Mouse (Mus musculus) embryonic facial prominence, embryonic 13.5 days (tissue): ENCODE data around the gene 6330409D20Rik. TPM values are rescaled to one million over a fixed set of nuclear protein-coding genes. Genes with fewer than 3 reads are reported as not detected.

ENCODE experiments used
- ATAC-seq: fragments of 200-750 bp; cut with Nextera tagmentation; 2 replicates; pipeline ENCODE4 v1.8.0; 2017; ENCODE audit warnings: low read depth; ENCODE audit not compliant: insufficient number of reproducible peaks, insufficient read depth, low FRiP score, low TSS enrichment
- H3K27ac ChIP-seq: fragments of 300-500 bp; sonication (generic); 2 replicates; pipeline ENCODE4 v1.5.1; 2015; ENCODE audit warnings: moderate library complexity, mild to moderate bottlenecking, inconsistent platforms
- H3K27me3 ChIP-seq: fragments of 300-500 bp; sonication (generic); 2 replicates; pipeline ENCODE4 v1.6.1; 2015; ENCODE audit warnings: mild to moderate bottlenecking, inconsistent platforms
- H3K36me3 ChIP-seq: fragments of 300-500 bp; sonication (generic); 2 replicates; pipeline ENCODE4 v1.6.1; 2015; ENCODE audit warnings: mild to moderate bottlenecking, inconsistent platforms
- H3K4me1 ChIP-seq: fragments of 300-500 bp; sonication (generic); 2 replicates; pipeline ENCODE4 v1.6.1; 2015; ENCODE audit warnings: inconsistent platforms
- H3K4me2 ChIP-seq: fragments of 300-500 bp; sonication (generic); 2 replicates; pipeline ENCODE4 v1.6.1; 2015; ENCODE audit warnings: moderate library complexity, mild to moderate bottlenecking, inconsistent platforms
- H3K4me3 ChIP-seq: fragments of 300-500 bp; sonication (generic); 2 replicates; pipeline ENCODE4 v1.5.1; 2015; ENCODE audit warnings: mild to moderate bottlenecking, inconsistent platforms
- H3K9ac ChIP-seq: fragments of 300-500 bp; sonication (generic); 2 replicates; pipeline ENCODE4 v1.6.1; 2015; ENCODE audit warnings: mild to moderate bottlenecking, inconsistent platforms
- H3K9me3 ChIP-seq: fragments of 300-500 bp; sonication (generic); 2 replicates; pipeline ENCODE4 v1.6.1; 2016; ENCODE audit warnings: inconsistent platforms
- WGBS: fragments of 180-500 bp; shearing (Covaris S2); methylation state at CpG from one replicate; pipeline ENCODE4 v1.1.7; 2015; ENCODE audit warnings: mixed read lengths; 5-methylcytosine and 5-hydroxymethylcytosine counted together
- polyA plus RNA-seq: library from polyadenylated mRNA; unstranded; fragments of >200 nt; fragmentation: Nextera tagmentation; extraction: Ambion mirVana; gene quantifications from 2 replicates; pipeline ENCODE4 v1.2.1, GENCODE M21; 2015

Gene 6330409D20Rik
- polyA plus RNA-seq, 1 experiment from 2014 or later, result 0.34 TPM

DNA sequence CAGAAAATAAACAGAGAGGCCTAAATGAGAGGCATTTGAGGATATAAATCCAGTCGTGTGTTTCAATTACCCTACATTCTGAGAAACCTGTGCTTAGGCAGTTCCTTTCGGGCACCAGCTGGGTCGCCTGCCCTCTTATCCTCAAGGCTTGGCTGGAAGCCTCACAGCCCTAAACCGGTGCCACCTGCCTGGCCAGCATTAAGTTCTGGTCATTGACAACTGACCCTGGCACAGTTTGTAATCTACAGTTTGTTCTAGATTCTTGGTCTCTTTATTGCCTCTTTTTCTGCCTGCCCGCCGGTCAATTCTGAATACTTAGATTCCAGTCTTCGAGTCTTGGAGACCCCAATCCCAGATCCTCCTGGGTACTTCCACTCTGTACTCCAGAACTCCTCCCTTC is 47.5 kb downstream of the 6330409D20Rik start:
- peak overlapping the region; percentile 80 for H3K4me2 ChIP-seq
- peaks cover 8% of the 10 kb centered on the region for H3K36me3 ChIP-seq
- no peaks in the 10 kb centered on the region for H3K9me3 ChIP-seq
- H3K4me3 ChIP-seq, result peak overlapping the region; percentile 80
- ATAC-seq, result no peak
- H3K9ac ChIP-seq, result peak overlapping the region; percentile 94
- WGBS, result 19% methylated on average over 7 of the region's 7 CpGs
- H3K4me1 ChIP-seq, result peaks cover 13% of the 10 kb centered on the region
- peak overlapping the region; percentile 86; the same call in 1 of the 2 replicates for H3K27ac ChIP-seq
- no peaks in the 10 kb centered on the region for H3K27me3 ChIP-seq

DNA sequence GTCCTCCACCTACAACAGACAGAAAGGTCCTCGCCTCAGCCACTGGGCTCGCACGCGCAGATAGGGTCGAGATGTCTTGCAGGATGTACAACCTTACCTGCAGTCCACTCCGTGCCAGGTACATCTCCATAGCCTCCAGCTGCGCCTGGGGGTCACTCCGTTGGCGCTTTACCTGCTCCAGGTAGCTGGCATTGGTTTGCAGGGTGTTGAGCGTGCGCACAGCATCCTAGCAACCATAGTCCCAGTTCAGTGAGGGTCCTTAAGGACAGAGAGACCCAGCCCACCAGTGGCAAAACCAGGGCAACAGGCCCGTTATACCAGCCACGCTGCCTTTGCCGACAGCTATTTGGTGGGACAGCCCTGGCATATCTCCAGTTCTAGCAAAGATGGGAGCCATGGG is 48.3 kb downstream of the 6330409D20Rik start:
- Histone ChIP-seq H3K4me2 (peak overlapping the region; percentile 80), H3K4me1 (peaks cover 13% of the 10 kb centered on the region), H3K27me3 (no peaks in the 10 kb centered on the region), H3K27ac (no peak overlapping the region), H3K9me3 (no peaks in the 10 kb centered on the region), H3K4me3 (0 out of 2 replicates have a peak overlapping the region, but pooled peaks have one; percentile 80), H3K36me3 (peaks cover 15% of the 10 kb centered on the region), H3K9ac (peak overlapping the region; percentile 94; the same call in 1 of the 2 replicates)
- no peak for ATAC-seq
- WGBS, result 96% methylated on average over 14 of the region's 14 CpGs

DNA sequence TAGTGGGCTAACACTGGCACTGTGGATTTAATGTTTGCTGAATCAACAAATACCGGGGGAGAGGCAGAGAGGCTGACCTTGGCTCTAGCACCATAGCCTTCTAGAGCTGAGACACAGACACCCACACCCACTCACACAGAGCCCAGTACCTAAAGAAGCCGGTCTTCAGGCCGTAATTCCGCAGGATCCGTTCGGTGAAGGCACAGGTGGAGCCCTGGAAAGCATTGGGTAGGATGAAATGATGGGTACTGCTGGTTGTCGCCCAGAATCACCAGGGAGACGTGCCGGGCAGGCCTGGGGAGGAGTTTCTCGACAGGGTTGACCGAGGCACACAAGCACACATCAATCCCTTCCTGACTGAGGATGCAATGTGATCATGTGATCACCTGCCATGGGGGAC is 49.8 kb downstream of the 6330409D20Rik start:
- Histone ChIP-seq H3K27ac (no peak overlapping the region), H3K4me1 (peaks cover 13% of the 10 kb centered on the region), H3K36me3 (peaks cover 30% of the 10 kb centered on the region), H3K4me2 (no peak overlapping the region), H3K4me3 (no peak overlapping the region), H3K9me3 (no peaks in the 10 kb centered on the region), H3K27me3 (no peaks in the 10 kb centered on the region), H3K9ac (0 out of 2 replicates have a peak overlapping the region, but pooled peaks have one; percentile 32)
- no peak for ATAC-seq
- WGBS, result 89% methylated on average over 11 of the region's 11 CpGs

- H3K27ac ChIP-seq, result no peak overlapping the region
- no peak overlapping the region for H3K9ac ChIP-seq
- no peak overlapping the region for H3K4me3 ChIP-seq
- H3K27me3 ChIP-seq, result no peaks in the 10 kb centered on the region
- WGBS, result 17% methylated on average over 5 of the region's 5 CpGs
- peaks cover 13% of the 10 kb centered on the region for H3K4me1 ChIP-seq
- peaks cover 46% of the 10 kb centered on the region for H3K36me3 ChIP-seq
- no peaks in the 10 kb centered on the region for H3K9me3 ChIP-seq
- H3K4me2 ChIP-seq, result no peak overlapping the region
- no peak for ATAC-seq
Observed at GRCm38 (mm10) chr2:32689420-32689819, 51.4 kb downstream of the 6330409D20Rik start.

- no peak for ATAC-seq
- 90% methylated on average over 8 of the region's 8 CpGs for WGBS
- Histone ChIP-seq H3K27ac (no peak overlapping the region), H3K27me3 (no peaks in the 10 kb centered on the region), H3K4me3 (no peak overlapping the region), H3K9ac (0 out of 2 replicates have a peak overlapping the region, but pooled peaks have one; percentile 21), H3K4me2 (no peak overlapping the region), H3K36me3 (peaks cover 65% of the 10 kb centered on the region), H3K9me3 (no peaks in the 10 kb centered on the region), H3K4me1 (peaks cover 5% of the 10 kb centered on the region)
Observed at GRCm38 (mm10) chr2:32687562-32687961, 53.3 kb downstream of the 6330409D20Rik start.

DNA sequence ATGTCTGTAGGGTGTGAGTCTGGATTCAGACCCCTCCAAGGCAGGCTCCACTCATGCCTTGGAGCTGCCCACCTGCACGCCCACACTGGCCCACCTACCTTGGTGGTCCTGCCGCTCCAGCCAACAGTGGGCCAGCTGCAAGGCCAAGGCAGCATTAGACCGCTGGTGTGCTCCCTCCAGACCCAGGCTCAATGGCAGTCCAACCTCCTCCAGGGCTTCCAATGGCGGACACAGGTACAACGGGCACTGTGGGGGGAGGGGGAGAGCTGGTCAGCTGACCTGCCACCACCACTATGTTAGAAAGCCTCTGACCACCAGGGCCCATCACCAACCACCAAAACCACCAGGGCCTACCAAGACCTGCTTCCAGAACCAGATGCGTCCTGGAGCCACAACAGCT is 54.2 kb downstream of the 6330409D20Rik start:
- Histone ChIP-seq H3K27ac (no peak overlapping the region), H3K36me3 (peaks cover 74% of the 10 kb centered on the region), H3K9ac (no peak overlapping the region), H3K4me3 (no peak overlapping the region), H3K9me3 (no peaks in the 10 kb centered on the region), H3K4me1 (peaks cover 10% of the 10 kb centered on the region), H3K4me2 (no peak overlapping the region), H3K27me3 (no peaks in the 10 kb centered on the region)
- no peak for ATAC-seq
- 82% methylated on average over 6 of the region's 6 CpGs for WGBS

- Histone ChIP-seq H3K4me1 (peaks cover 13% of the 10 kb centered on the region), H3K27me3 (no peaks in the 10 kb centered on the region), H3K4me2 (no peak overlapping the region), H3K4me3 (no peak overlapping the region), H3K27ac (no peak overlapping the region), H3K9me3 (no peaks in the 10 kb centered on the region), H3K36me3 (peaks cover 73% of the 10 kb centered on the region), H3K9ac (no peak overlapping the region)
- 92% methylated on average over 3 of the region's 3 CpGs for WGBS
- ATAC-seq, result no peak
Observed at GRCm38 (mm10) chr2:32685807-32686206, 55.0 kb downstream of the 6330409D20Rik start.

- H3K36me3 ChIP-seq, result peaks cover 73% of the 10 kb centered on the region
- no peak for ATAC-seq
- 89% methylated on average over 15 of the region's 15 CpGs for WGBS
- no peak overlapping the region for H3K27ac ChIP-seq
- H3K4me2 ChIP-seq, result no peak overlapping the region
- no peaks in the 10 kb centered on the region for H3K9me3 ChIP-seq
- no peaks in the 10 kb centered on the region for H3K27me3 ChIP-seq
- H3K4me1 ChIP-seq, result peaks cover 23% of the 10 kb centered on the region
- H3K9ac ChIP-seq, result no peak overlapping the region
- H3K4me3 ChIP-seq, result no peak overlapping the region
Observed at GRCm38 (mm10) chr2:32684681-32685428, 56.0 kb downstream of the 6330409D20Rik start.

- Histone ChIP-seq H3K4me1 (peaks cover 23% of the 10 kb centered on the region), H3K27me3 (no peaks in the 10 kb centered on the region), H3K36me3 (peaks cover 79% of the 10 kb centered on the region), H3K9me3 (no peaks in the 10 kb centered on the region), H3K27ac (no peak overlapping the region), H3K9ac (no peak overlapping the region), H3K4me2 (no peak overlapping the region), H3K4me3 (no peak overlapping the region)
- ATAC-seq, result no peak
- WGBS, result 90% methylated on average over 10 of the region's 10 CpGs
Observed at GRCm38 (mm10) chr2:32683701-32684100, 57.1 kb downstream of the 6330409D20Rik start.

GRCm38 (mm10) chr2:32682721-32683417 is 57.9 kb downstream of the 6330409D20Rik start:
- H3K4me1 ChIP-seq, result peaks cover 23% of the 10 kb centered on the region
- H3K4me3 ChIP-seq, result no peak overlapping the region
- H3K9me3 ChIP-seq, result no peaks in the 10 kb centered on the region
- no peaks in the 10 kb centered on the region for H3K27me3 ChIP-seq
- H3K36me3 ChIP-seq, result peaks cover 75% of the 10 kb centered on the region
- WGBS, result 80% methylated on average over 14 of the region's 14 CpGs
- H3K27ac ChIP-seq, result no peak overlapping the region
- 0 out of 2 replicates have a peak overlapping the region, but pooled peaks have one; percentile 12 for H3K9ac ChIP-seq
- ATAC-seq, result no peak
- H3K4me2 ChIP-seq, result no peak overlapping the region
